Mouse (Mus musculus) kidney, embryonic 15.5 days (tissue): ENCODE data around the gene Gm45521. TPM values are rescaled to one million over a fixed set of nuclear protein-coding genes. Genes with fewer than 3 reads are reported as not detected.
A peak's percentile ranks its signal among the peaks of the same experiment; 100 is the strongest.

ENCODE experiments used
- ATAC-seq: fragments of 200-750 bp; cut with Nextera tagmentation; replicated peaks from 2 replicates; pipeline ENCODE4 v1.8.0; 2017; ENCODE audit warnings: moderate TSS enrichment; ENCODE audit not compliant: low FRiP score
- H3K27ac ChIP-seq: fragments of 300-500 bp; sonication (generic); 2 replicates; pipeline ENCODE4 v1.5.1; 2015; ENCODE audit warnings: mild to moderate bottlenecking, inconsistent platforms
- H3K27me3 ChIP-seq: fragments of 300-500 bp; sonication (generic); 2 replicates; pipeline ENCODE4 v1.6.1; 2015; ENCODE audit warnings: inconsistent platforms
- H3K36me3 ChIP-seq: fragments of 300-500 bp; sonication (generic); 2 replicates; pipeline ENCODE4 v1.6.1; 2015; ENCODE audit warnings: inconsistent platforms
- H3K4me1 ChIP-seq: fragments of 300-500 bp; sonication (generic); 2 replicates; pipeline ENCODE4 v1.6.1; 2015; ENCODE audit warnings: inconsistent platforms
- H3K4me2 ChIP-seq: fragments of 300-500 bp; sonication (generic); 2 replicates; pipeline ENCODE4 v1.6.1; 2015; ENCODE audit warnings: moderate library complexity, mild to moderate bottlenecking, inconsistent platforms
- H3K4me3 ChIP-seq: fragments of 300-500 bp; sonication (generic); replicated peaks from 2 replicates; pipeline ENCODE4 v1.5.1; 2015; ENCODE audit warnings: mild to moderate bottlenecking, inconsistent platforms
- H3K9ac ChIP-seq: fragments of 300-500 bp; sonication (generic); 2 replicates; pipeline ENCODE4 v1.6.1; 2015; ENCODE audit warnings: mild to moderate bottlenecking, inconsistent platforms
- H3K9me3 ChIP-seq: fragments of 300-500 bp; sonication (generic); replicated peaks from 2 replicates; pipeline ENCODE4 v1.6.1; 2016; ENCODE audit warnings: inconsistent platforms
- WGBS: fragments of 180-500 bp; shearing (Covaris S2); methylation state at CpG from one replicate; pipeline ENCODE4 v1.1.7; 2015; ENCODE audit warnings: mixed read lengths; 5-methylcytosine and 5-hydroxymethylcytosine counted together
- polyA plus RNA-seq: library from polyadenylated mRNA; unstranded; fragments of >200 nt; fragmentation: Nextera tagmentation; extraction: Ambion mirVana; gene quantifications from 2 replicates; pipeline ENCODE4 v1.2.1, GENCODE M21; 2015

Gene Gm45521
- polyA plus RNA-seq, 1 experiment from 2014 or later = not detected

DNA sequence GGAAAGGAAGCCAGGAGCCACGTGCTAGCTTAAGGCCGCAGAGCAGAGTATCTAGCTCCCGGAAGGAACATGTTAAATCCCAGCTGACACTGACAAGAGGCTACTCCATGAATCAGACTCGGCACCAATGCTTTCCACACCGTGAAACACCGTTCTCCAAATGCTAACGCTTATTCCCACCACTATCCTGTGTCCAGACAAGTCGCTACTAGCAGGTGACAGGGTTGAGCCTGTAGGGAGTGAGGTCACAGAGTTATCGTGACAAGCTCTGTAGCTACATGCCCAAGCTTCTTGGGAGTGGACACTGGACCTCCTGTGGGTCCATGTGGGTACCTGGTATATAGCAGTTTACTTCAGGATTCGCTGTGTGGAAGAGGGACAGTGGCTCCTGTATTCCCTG lies 661 bp upstream of the Gm45521 start:
- Histone ChIP-seq H3K4me2 (no peak overlapping the region), H3K4me3 (no peak overlapping the region), H3K9me3 (no peaks in the 10 kb centered on the region), H3K27ac (no peak overlapping the region), H3K4me1 (peaks cover 24% of the 10 kb centered on the region), H3K9ac (no peak overlapping the region), H3K27me3 (no peaks in the 10 kb centered on the region), H3K36me3 (peaks cover 5% of the 10 kb centered on the region)
- no peak for ATAC-seq
- WGBS = 62% methylated on average over 10 of the region's 10 CpGs

DNA sequence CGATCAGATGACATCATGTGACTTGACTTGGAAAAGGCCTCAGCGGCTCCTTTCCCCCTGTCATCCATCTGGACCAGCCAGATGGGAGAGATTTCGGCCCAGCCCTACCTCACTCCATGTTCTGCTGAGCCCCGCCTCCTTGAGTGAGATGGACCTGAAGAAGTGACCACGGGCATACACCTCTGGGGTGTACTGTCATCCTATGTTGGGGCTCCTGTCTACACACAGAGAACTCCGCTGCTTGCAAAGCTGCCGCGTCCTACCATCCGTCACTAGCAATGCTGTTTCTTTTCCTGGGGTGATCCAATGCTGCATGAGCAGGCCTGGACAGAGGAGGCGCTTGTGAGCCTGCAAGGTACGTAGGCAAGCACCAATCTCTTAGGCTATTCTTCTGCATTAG lies 3.5 kb downstream of the Gm45521 start:
- Histone ChIP-seq H3K27ac (no peak overlapping the region), H3K9me3 (no peaks in the 10 kb centered on the region), H3K36me3 (no peaks in the 10 kb centered on the region), H3K27me3 (no peaks in the 10 kb centered on the region), H3K4me2 (no peak overlapping the region), H3K4me3 (no peak overlapping the region), H3K9ac (no peak overlapping the region), H3K4me1 (0 out of 2 replicates have a peak, but pooled peaks cover 10% of the 10 kb centered on the region)
- ATAC-seq = no peak
- 60% methylated on average over 11 of the region's 11 CpGs for WGBS

GRCm38 (mm10) chr14:7961714-7962113 lies 4.6 kb downstream of the Gm45521 start:
- no peak overlapping the region for H3K9ac ChIP-seq
- no peak overlapping the region for H3K4me3 ChIP-seq
- H3K9me3 ChIP-seq = no peaks in the 10 kb centered on the region
- WGBS = 63% methylated on average over 5 of the region's 5 CpGs
- H3K4me2 ChIP-seq = no peak overlapping the region
- no peaks in the 10 kb centered on the region for H3K36me3 ChIP-seq
- no peak overlapping the region for H3K27ac ChIP-seq
- no peaks in the 10 kb centered on the region for H3K27me3 ChIP-seq
- no peak for ATAC-seq
- H3K4me1 ChIP-seq = 0 out of 2 replicates have a peak, but pooled peaks cover 10% of the 10 kb centered on the region

GRCm38 (mm10) chr14:7962626-7963025 lies 5.5 kb downstream of the Gm45521 start:
- no peaks in the 10 kb centered on the region for H3K27me3 ChIP-seq
- ATAC-seq = no peak
- no peak overlapping the region for H3K4me3 ChIP-seq
- no peak overlapping the region for H3K9ac ChIP-seq
- H3K27ac ChIP-seq = no peak overlapping the region
- 82% methylated on average over 2 of the region's 2 CpGs for WGBS
- H3K9me3 ChIP-seq = no peaks in the 10 kb centered on the region
- no peak overlapping the region for H3K4me2 ChIP-seq
- H3K4me1 ChIP-seq = 0 out of 2 replicates have a peak, but pooled peaks cover 10% of the 10 kb centered on the region
- no peaks in the 10 kb centered on the region for H3K36me3 ChIP-seq

DNA sequence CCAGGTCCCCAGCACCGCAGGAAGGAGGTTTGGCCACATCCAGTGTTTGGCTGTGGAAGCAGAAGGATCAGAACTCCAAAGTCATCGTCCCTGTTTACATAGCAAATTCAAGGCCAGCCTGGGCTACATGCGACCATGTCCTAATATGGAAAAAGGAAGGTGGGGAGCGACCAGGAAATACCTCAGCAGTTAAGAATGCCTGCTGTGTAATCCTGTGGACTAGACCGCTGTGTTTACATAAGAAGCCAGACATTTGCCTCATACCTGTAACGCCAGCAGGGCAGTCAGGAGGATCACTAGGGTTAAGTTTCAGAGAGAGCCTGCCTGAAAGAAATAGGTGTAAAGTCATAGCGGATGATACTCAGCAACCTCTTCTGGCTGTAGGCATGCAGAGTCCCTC lies 6.1 kb downstream of the Gm45521 start:
- WGBS = 62% methylated on average over 7 of the region's 7 CpGs
- H3K27me3 ChIP-seq = no peaks in the 10 kb centered on the region

DNA sequence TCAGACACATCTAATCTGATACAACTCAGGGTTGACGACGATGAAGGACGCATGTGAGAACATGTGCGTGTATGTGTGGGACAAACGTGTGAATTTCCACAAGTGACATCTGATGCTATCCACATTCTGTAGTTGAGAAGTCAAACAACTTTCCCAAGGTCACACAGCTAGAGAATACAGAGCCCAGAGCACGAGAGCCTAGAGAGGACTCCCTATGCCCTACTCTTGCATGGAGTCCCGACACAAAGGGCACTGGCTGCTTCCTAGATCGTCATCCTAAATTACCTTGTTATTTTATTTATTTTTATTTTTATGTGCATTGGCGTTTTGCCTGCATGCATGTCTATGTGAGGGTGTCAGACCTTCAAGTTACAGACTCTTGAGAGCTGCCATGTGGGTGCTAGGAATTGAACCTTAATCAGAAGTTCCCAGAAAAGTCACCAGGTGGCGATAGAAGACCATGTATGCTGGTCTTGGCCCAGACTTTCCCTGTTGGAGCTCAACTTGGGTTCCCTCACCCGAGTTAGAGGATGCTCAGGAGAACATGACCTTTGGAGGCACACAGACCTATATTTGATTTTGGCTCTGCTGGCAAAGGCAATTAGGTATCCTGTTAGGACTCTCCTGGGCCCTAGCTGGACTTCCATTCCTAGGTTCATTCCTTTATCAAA lies 7.3 kb downstream of the Gm45521 start:
- Histone ChIP-seq H3K27me3 (no peaks in the 10 kb centered on the region), H3K36me3 (no peaks in the 10 kb centered on the region), H3K27ac (no peak overlapping the region), H3K4me1 (0 out of 2 replicates have a peak, but pooled peaks cover 10% of the 10 kb centered on the region), H3K9ac (no peak overlapping the region), H3K9me3 (no peaks in the 10 kb centered on the region), H3K4me3 (no peak overlapping the region), H3K4me2 (no peak overlapping the region)
- ATAC-seq = peak; percentile 66
- WGBS = 53% methylated on average over 11 of the region's 11 CpGs

More for the DNA sequence above, 6.1 kb downstream of the Gm45521 start:
- no peak for ATAC-seq
- Histone ChIP-seq H3K4me3 (no peak overlapping the region), H3K9me3 (no peaks in the 10 kb centered on the region), H3K4me1 (0 out of 2 replicates have a peak, but pooled peaks cover 10% of the 10 kb centered on the region), H3K4me2 (no peak overlapping the region), H3K9ac (no peak overlapping the region), H3K36me3 (no peaks in the 10 kb centered on the region), H3K27ac (no peak overlapping the region)

GRCm38 (mm10) chr14:7971889-7972493 lies 14.9 kb downstream of the Gm45521 start:
- WGBS = 57% methylated on average over 10 of the region's 10 CpGs
- H3K27ac ChIP-seq = no peak overlapping the region
- ATAC-seq = no peak
- H3K9ac ChIP-seq = no peak overlapping the region
- H3K27me3 ChIP-seq = no peaks in the 10 kb centered on the region
- no peak overlapping the region for H3K4me3 ChIP-seq
- no peaks in the 10 kb centered on the region for H3K36me3 ChIP-seq
- 0 out of 2 replicates have a peak, but pooled peaks cover 3% of the 10 kb centered on the region for H3K4me1 ChIP-seq
- no peaks in the 10 kb centered on the region for H3K9me3 ChIP-seq
- H3K4me2 ChIP-seq = no peak overlapping the region

DNA sequence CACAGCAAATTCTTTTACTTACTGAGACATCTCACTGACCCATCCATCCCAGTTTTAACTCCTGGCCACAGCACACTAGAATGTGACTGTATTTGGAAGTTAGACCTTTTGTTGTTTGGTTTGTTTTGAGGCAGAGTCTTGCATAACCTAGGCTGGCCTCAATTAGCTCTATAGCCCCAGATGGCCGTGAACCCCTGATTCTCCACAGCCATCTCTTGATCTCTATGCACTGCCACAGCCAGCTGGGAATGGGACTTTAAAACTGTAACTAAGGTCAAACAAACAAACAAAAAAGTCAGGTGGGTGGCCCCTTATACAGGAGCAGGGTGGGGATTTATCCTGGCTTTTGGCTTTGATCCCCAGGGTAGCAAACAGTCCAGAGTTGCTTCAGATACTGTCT lies 17.6 kb downstream of the Gm45521 start:
- no peak overlapping the region for H3K27ac ChIP-seq
- H3K36me3 ChIP-seq = no peaks in the 10 kb centered on the region
- no peak overlapping the region for H3K4me2 ChIP-seq
- H3K9ac ChIP-seq = no peak overlapping the region
- H3K27me3 ChIP-seq = no peaks in the 10 kb centered on the region
- no peak for ATAC-seq
- no peak overlapping the region for H3K4me3 ChIP-seq
- H3K9me3 ChIP-seq = no peaks in the 10 kb centered on the region
- 0 out of 2 replicates have a peak, but pooled peaks cover 3% of the 10 kb centered on the region for H3K4me1 ChIP-seq
- 89% methylated on average over 1 of the region's 1 CpGs for WGBS

GRCm38 (mm10) chr14:7975177-7975576 lies 18.1 kb downstream of the Gm45521 start:
- Histone ChIP-seq H3K36me3 (no peaks in the 10 kb centered on the region), H3K4me2 (no peak overlapping the region), H3K4me3 (no peak overlapping the region), H3K27ac (no peak overlapping the region), H3K9me3 (no peaks in the 10 kb centered on the region), H3K4me1 (0 out of 2 replicates have a peak, but pooled peaks cover 3% of the 10 kb centered on the region), H3K27me3 (no peaks in the 10 kb centered on the region), H3K9ac (no peak overlapping the region)
- 75% methylated on average over 6 of the region's 6 CpGs for WGBS
- ATAC-seq = no peak

- no peaks in the 10 kb centered on the region for H3K9me3 ChIP-seq
- no peaks in the 10 kb centered on the region for H3K4me1 ChIP-seq
- 86% methylated on average over 1 of the region's 1 CpGs for WGBS
- no peaks in the 10 kb centered on the region for H3K36me3 ChIP-seq
- no peaks in the 10 kb centered on the region for H3K27me3 ChIP-seq
- no peak for ATAC-seq
- H3K27ac ChIP-seq = no peak overlapping the region
- no peak overlapping the region for H3K4me2 ChIP-seq
- H3K9ac ChIP-seq = no peak overlapping the region
- no peak overlapping the region for H3K4me3 ChIP-seq
Observed at GRCm38 (mm10) chr14:7977471-7977870, 20.4 kb downstream of the Gm45521 start.

- H3K4me2 ChIP-seq = no peak overlapping the region
- no peak overlapping the region for H3K27ac ChIP-seq
- no peak overlapping the region for H3K4me3 ChIP-seq
- H3K9ac ChIP-seq = no peak overlapping the region
- no peaks in the 10 kb centered on the region for H3K4me1 ChIP-seq
- no peak for ATAC-seq
- WGBS = 76% methylated on average over 1 of the region's 1 CpGs
- H3K27me3 ChIP-seq = no peaks in the 10 kb centered on the region
- H3K9me3 ChIP-seq = no peaks in the 10 kb centered on the region
- H3K36me3 ChIP-seq = no peaks in the 10 kb centered on the region
Observed at GRCm38 (mm10) chr14:7978183-7978582, 21.1 kb downstream of the Gm45521 start.

- H3K27me3 ChIP-seq = no peaks in the 10 kb centered on the region
- no peak overlapping the region for H3K27ac ChIP-seq
- no peaks in the 10 kb centered on the region for H3K4me1 ChIP-seq
- H3K9ac ChIP-seq = no peak overlapping the region
- no peak overlapping the region for H3K4me2 ChIP-seq
- H3K4me3 ChIP-seq = no peak overlapping the region
- no peaks in the 10 kb centered on the region for H3K36me3 ChIP-seq
- no peaks in the 10 kb centered on the region for H3K9me3 ChIP-seq
- no peak for ATAC-seq
- 89% methylated on average over 1 of the region's 1 CpGs for WGBS
Observed at GRCm38 (mm10) chr14:7981226-7981625, 24.1 kb downstream of the Gm45521 start.
